Mouse (Mus musculus) adrenal gland, adult 2 months (tissue): Measurements from ENCODE around the gene Lgi2. TPM values are rescaled to one million over a fixed set of nuclear protein-coding genes. Genes with fewer than 3 reads are reported as not detected.

ENCODE experiments used
- DNase-seq: peaks from one replicate; pipeline ENCODE4 v3.0.0; 2021
- long read RNA-seq: library from polyadenylated mRNA; stranded (forward); transcript quantifications from one replicate; pipeline ENCODE4 v2.0.0, GENCODE M21; 2021
- polyA plus RNA-seq: library from polyadenylated mRNA; depleted of rRNA; stranded (reverse); fragments of >200 nt; gene quantifications from 2 replicates; pipeline ENCODE4 v1.2.3, GENCODE M21; 2012; rRNA removed
- total RNA-seq, 2 experiments: library from RNA; stranded (reverse); gene quantifications; 2 replicates each; pipeline ENCODE4 v1.2.3; 2021

Lgi2 gene
- total RNA-seq (1 to 10 TPM in 1 of 2 experiments, under 1 TPM in 1; 0.69 to 1.6 TPM), polyA plus RNA-seq (0.26 and 0.41 TPM in 2 replicates)
- long read RNA-seq: 0 reads

- DNase-seq: peak; percentile 20
These were observed at the start of gene Lgi2 for GRCm38 (mm10) chr5:52565813-52566531. Lgi2 (minus strand) TSS chr5:52566462.

- DNase-seq: no peak
These were observed 49.2 kb upstream of the Lgi2 start for GRCm38 (mm10) chr5:52615421-52615820.

GRCm38 (mm10) chr5:52614686-52615085 is 48.4 kb upstream of the Lgi2 start:
- DNase-seq: no peak

- no peak for DNase-seq
These were observed 46.5 kb upstream of the Lgi2 start for GRCm38 (mm10) chr5:52612776-52613175.

GRCm38 (mm10) chr5:52611315-52611895 is 45.1 kb upstream of the Lgi2 start:
- no peak for DNase-seq

GRCm38 (mm10) chr5:52610306-52610705 is 44.0 kb upstream of the Lgi2 start:
- no peak for DNase-seq

- DNase-seq: peak; percentile 49
These were observed 43.4 kb upstream of the Lgi2 start for GRCm38 (mm10) chr5:52609672-52610071.

- DNase-seq: no peak
These were observed 38.4 kb upstream of the Lgi2 start for GRCm38 (mm10) chr5:52604582-52605041.

GRCm38 (mm10) chr5:52590612-52591011 is 24.4 kb upstream of the Lgi2 start:
- DNase-seq: no peak

GRCm38 (mm10) chr5:52588650-52589049 is 22.4 kb upstream of the Lgi2 start:
- no peak for DNase-seq

GRCm38 (mm10) chr5:52587291-52587733 is 21.1 kb upstream of the Lgi2 start:
- DNase-seq: no peak

GRCm38 (mm10) chr5:52572572-52572971 is 6.3 kb upstream of the Lgi2 start:
- no peak for DNase-seq

- DNase-seq: no peak
These were observed 4.5 kb upstream of the Lgi2 start for GRCm38 (mm10) chr5:52570746-52571145.

- DNase-seq: no peak
These were observed 949 bp downstream of the Lgi2 start for GRCm38 (mm10) chr5:52565214-52565812.

GRCm38 (mm10) chr5:52564351-52564750 is 1.9 kb downstream of the Lgi2 start:
- DNase-seq: no peak

GRCm38 (mm10) chr5:52560240-52560639 is 6.0 kb downstream of the Lgi2 start:
- DNase-seq: peak; percentile 5

- DNase-seq: no peak
These were observed 10.7 kb downstream of the Lgi2 start for GRCm38 (mm10) chr5:52555526-52555925.

GRCm38 (mm10) chr5:52551318-52551632 is 15.0 kb downstream of the Lgi2 start:
- no peak for DNase-seq

- DNase-seq: no peak
These were observed 15.5 kb downstream of the Lgi2 start for GRCm38 (mm10) chr5:52550613-52551317.

GRCm38 (mm10) chr5:52546950-52547349 is 19.3 kb downstream of the Lgi2 start:
- DNase-seq: no peak

GRCm38 (mm10) chr5:52543770-52544169 is 22.5 kb downstream of the Lgi2 start:
- no peak for DNase-seq

- DNase-seq: no peak
These were observed 26.1 kb downstream of the Lgi2 start for GRCm38 (mm10) chr5:52540186-52540585.

- DNase-seq: no peak
These were observed 26.8 kb downstream of the Lgi2 start for GRCm38 (mm10) chr5:52539483-52539882.
